Mouse (Mus musculus): ENCODE measurements around the gene Htt.

GRCm38 (mm10) chr5:34927648-34928047, 166.1 kb downstream of the Htt start:
- no peak for TF ChIP-seq POLR2A (IDR thresholded peaks at IDR 0.05; ENCODE audit: borderline replicate concordance, control insufficient read depth, low read depth, low read length)
- no peak for TF ChIP-seq CTCF (IDR thresholded peaks at IDR 0.05; ENCODE audit: control insufficient read depth, insufficient read depth, low read length)
